Mouse (Mus musculus): ENCODE results near the gene Paox.

- TF ChIP-seq GATA1 (IDR thresholded peaks at IDR 0.05; ENCODE audit: low read length): no peak
- TF ChIP-seq TAL1 (IDR thresholded peaks at IDR 0.05; ENCODE audit: low read length): no peak
These were observed 5.8 kb downstream of the Paox start for GRCm38 (mm10) chr7:140121338-140121910.

Data from erythroblast, embryonic 14.5 days (primary cell).